18 mouse cellular contexts compared by ENCODE assay signal in the genomic region with DNA sequence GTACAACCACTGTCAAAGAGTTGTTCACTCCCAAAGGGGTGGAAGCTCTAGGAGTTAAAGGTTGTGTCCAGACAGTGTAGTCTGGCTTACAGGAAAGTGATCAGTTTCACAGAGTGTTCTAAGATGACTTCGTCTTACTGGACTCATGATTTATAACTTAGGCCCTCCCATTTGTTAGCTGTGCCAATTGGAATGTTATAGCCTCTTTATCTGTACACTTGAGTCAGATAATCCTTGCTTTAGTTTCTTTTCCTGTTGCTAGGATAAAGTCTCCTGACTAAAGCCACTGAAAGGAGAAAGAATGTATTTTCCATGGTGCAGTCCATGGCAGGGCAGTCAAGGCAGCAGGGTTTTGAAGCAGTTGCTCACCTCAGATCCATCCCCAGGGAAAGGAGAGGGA. TPM values are rescaled to one million over a fixed set of nuclear protein-coding genes. Genes with fewer than 3 reads are reported as not detected.
DNase-seq lines count a peak whose midpoint lies in the region; ATAC-seq and TF ChIP-seq lines count a peak whose summit lies in the region.
"Had no signal": no experiment of that assay in that cellular context is flagged by ENCODE, and none has a peak within 500 bp of the region (broad histone marks: within the 10 kb centered on the region; RNA-seq: fewer than 3 reads in every experiment).

No protein-coding gene starts in this region.

- no peaks in the 10 kb centered on the region for H3K27me3 ChIP-seq in heart, embryonic 14.5 days (ENCODE audit: control insufficient read depth, insufficient read depth, low read length)
- H3K27me3 ChIP-seq in heart, adult 2 months (ENCODE audit: control insufficient read depth, insufficient read depth, low read length): no peaks in the 10 kb centered on the region
- H3K27me3 ChIP-seq in neural tube, embryonic 13.5 days: no peaks in the 10 kb centered on the region
- no peaks in the 10 kb centered on the region for H3K27me3 ChIP-seq in heart, postnatal 0 days (ENCODE audit: control insufficient read depth, insufficient read depth, low read length)
- no peaks in the 10 kb centered on the region for H3K27me3 ChIP-seq in stomach, postnatal 0 days (ENCODE audit: control insufficient read depth, insufficient read depth, low read length)
- H3K27me3 ChIP-seq: embryonic facial prominence, embryonic 12.5 days; forebrain, embryonic 15.5 days; limb, embryonic 13.5 days had no signal

- intact Hi-C loops in heart, adult 2 months (cut with DNase I): no loop called here

- ATAC-seq in heart, embryonic 14.5 days (ENCODE audit: insufficient number of reproducible peaks, insufficient read depth, low FRiP score, low read depth): no peak
- ATAC-seq in neural tube, embryonic 13.5 days (ENCODE audit: low read depth): no peak
- ATAC-seq in heart, postnatal 0 days (ENCODE audit: insufficient read depth, low read depth): peak; percentile 24
- peak; percentile 85 for ATAC-seq in stomach, postnatal 0 days (ENCODE audit: low FRiP score, low TSS enrichment)
- ATAC-seq: forebrain, embryonic 15.5 days had no signal

- H3K4me3 ChIP-seq in heart, embryonic 14.5 days (ENCODE audit: control insufficient read depth in 1 of 2, insufficient read depth in 1 of 2, low read depth in 1 of 2, low read length in 2 of 2): no peak overlapping the region
- no peak overlapping the region for H3K4me3 ChIP-seq in heart, adult 2 months
- no peak overlapping the region for H3K4me3 ChIP-seq in neural tube, embryonic 13.5 days
- H3K4me3 ChIP-seq in heart, postnatal 0 days (ENCODE audit: low read depth, low read length): no peak overlapping the region
- H3K4me3 ChIP-seq in stomach, postnatal 0 days (ENCODE audit: low read depth, low read length): no peak overlapping the region
- H3K4me3 ChIP-seq: embryonic facial prominence, embryonic 12.5 days; forebrain, embryonic 15.5 days; gastrocnemius, adult 2 months; limb, embryonic 13.5 days had no signal

- no peak for TF ChIP-seq CTCF in heart, adult 2 months (IDR thresholded peaks at IDR 0.05)
- TF ChIP-seq CTCF in heart, postnatal 0 days (IDR thresholded peaks at IDR 0.05; ENCODE audit: low read depth): no peak
- TF ChIP-seq CTCF in stomach, postnatal 0 days (IDR thresholded peaks at IDR 0.05; ENCODE audit: low read depth): no peak

- no peak overlapping the region for H3K9ac ChIP-seq in heart, embryonic 14.5 days (ENCODE audit: low read length)
- H3K9ac ChIP-seq in heart, adult 2 months (ENCODE audit: low read depth, low read length): no peak overlapping the region
- no peak overlapping the region for H3K9ac ChIP-seq in neural tube, embryonic 13.5 days
- no peak overlapping the region for H3K9ac ChIP-seq in heart, postnatal 0 days (replicated peaks; ENCODE audit: low read depth, low read length)
- no peak overlapping the region for H3K9ac ChIP-seq in stomach, postnatal 0 days (ENCODE audit: low read length)
- H3K9ac ChIP-seq: embryonic facial prominence, embryonic 12.5 days; forebrain, embryonic 15.5 days; limb, embryonic 13.5 days had no signal

- peak overlapping the region; percentile 2; the same call in 1 of the 2 replicates for H3K4me2 ChIP-seq in heart, embryonic 14.5 days (ENCODE audit: low read length)
- H3K4me2 ChIP-seq in neural tube, embryonic 13.5 days: no peak overlapping the region
- no peak overlapping the region for H3K4me2 ChIP-seq in heart, postnatal 0 days (ENCODE audit: low read depth, low read length)
- no peak overlapping the region for H3K4me2 ChIP-seq in stomach, postnatal 0 days (replicated peaks; ENCODE audit: low read depth)
- H3K4me2 ChIP-seq: embryonic facial prominence, embryonic 12.5 days; forebrain, embryonic 15.5 days; limb, embryonic 13.5 days had no signal

- H3K9me3 ChIP-seq in heart, embryonic 14.5 days (ENCODE audit: control insufficient read depth, low read length): no peaks in the 10 kb centered on the region
- no peaks in the 10 kb centered on the region for H3K9me3 ChIP-seq in neural tube, embryonic 13.5 days
- no peaks in the 10 kb centered on the region for H3K9me3 ChIP-seq in heart, postnatal 0 days (replicated peaks; ENCODE audit: control insufficient read depth, low read length)
- no peaks in the 10 kb centered on the region for H3K9me3 ChIP-seq in stomach, postnatal 0 days (ENCODE audit: control insufficient read depth, low read length)
- H3K9me3 ChIP-seq: embryonic facial prominence, embryonic 12.5 days; forebrain, embryonic 15.5 days; limb, embryonic 13.5 days had no signal

- H3K79me2 ChIP-seq in heart, adult 2 months (replicated peaks; ENCODE audit: control insufficient read depth, insufficient read depth, low read length): peaks cover 6% of the 10 kb centered on the region

- 0 out of 2 replicates have a peak, but pooled peaks cover 3% of the 10 kb centered on the region for H3K36me3 ChIP-seq in heart, embryonic 14.5 days (ENCODE audit: control insufficient read depth, insufficient read depth, low read length)
- H3K36me3 ChIP-seq in heart, adult 2 months (ENCODE audit: control insufficient read depth, insufficient read depth, low read length): no peaks in the 10 kb centered on the region
- H3K36me3 ChIP-seq in neural tube, embryonic 13.5 days: no peaks in the 10 kb centered on the region
- H3K36me3 ChIP-seq in heart, postnatal 0 days (replicated peaks; ENCODE audit: control insufficient read depth, insufficient read depth, low read length): no peaks in the 10 kb centered on the region; the same call in 1 of the 2 replicates
- no peaks in the 10 kb centered on the region for H3K36me3 ChIP-seq in stomach, postnatal 0 days (ENCODE audit: control insufficient read depth, insufficient read depth, low read length)
- H3K36me3 ChIP-seq: embryonic facial prominence, embryonic 12.5 days; forebrain, embryonic 15.5 days had no signal

- TF ChIP-seq EP300 in heart, adult 2 months (IDR thresholded peaks at IDR 0.05; ENCODE audit: insufficient read depth, low read depth, low read length): no peak
- TF ChIP-seq EP300 in heart, postnatal 0 days (IDR thresholded peaks at IDR 0.05; ENCODE audit: low read depth): no peak
- TF ChIP-seq EP300 in stomach, postnatal 0 days (optimal IDR thresholded peaks at IDR 0.05): no peak

- peaks cover 15 to 30% of the 10 kb centered on the region in 2 experiments for H3K4me1 ChIP-seq in heart, embryonic 14.5 days (ENCODE audit: control insufficient read depth in 2 of 2, insufficient read depth in 2 of 2, low read length in 2 of 2)
- H3K4me1 ChIP-seq in heart, adult 2 months (ENCODE audit: control insufficient read depth, insufficient read depth, low read length): peaks cover 6% of the 10 kb centered on the region
- peaks cover 27% of the 10 kb centered on the region for H3K4me1 ChIP-seq in neural tube, embryonic 13.5 days (replicated peaks)
- H3K4me1 ChIP-seq in heart, postnatal 0 days (ENCODE audit: control insufficient read depth, insufficient read depth): peaks cover 31% of the 10 kb centered on the region
- no peaks in the 10 kb centered on the region; the same call in 1 of the 2 replicates for H3K4me1 ChIP-seq in stomach, postnatal 0 days (replicated peaks; ENCODE audit: control insufficient read depth, insufficient read depth)

- H3K27ac ChIP-seq in heart, embryonic 14.5 days (replicated peaks in 1 of 2; ENCODE audit: control insufficient read depth in 1 of 2, insufficient read depth in 1 of 2, low read depth in 2 of 2, low read length in 2 of 2): peak overlapping the region in 1 of 2 experiments; percentile 0; a peak in 1 of 4 replicates
- no peak overlapping the region for H3K27ac ChIP-seq in heart, adult 2 months
- 0 out of 2 replicates have a peak overlapping the region, but pooled peaks have one; percentile 33 for H3K27ac ChIP-seq in neural tube, embryonic 13.5 days (replicated peaks)
- 0 out of 2 replicates have a peak overlapping the region, but pooled peaks have one; percentile 37 for H3K27ac ChIP-seq in heart, postnatal 0 days (ENCODE audit: low read depth)
- H3K27ac ChIP-seq in stomach, postnatal 0 days (replicated peaks): peak overlapping the region; percentile 63
- H3K27ac ChIP-seq: embryonic facial prominence, embryonic 12.5 days; forebrain, embryonic 15.5 days; gastrocnemius, adult 2 months; limb, embryonic 13.5 days had no signal

- 6% methylated on average over 1 of the region's 1 CpGs for WGBS in heart, embryonic 14.5 days
- 9% methylated on average over 1 of the region's 1 CpGs for WGBS in heart, adult 2 months
- 29% methylated on average over 1 of the region's 1 CpGs for WGBS in neural tube, embryonic 13.5 days
- 3% methylated on average over 1 of the region's 1 CpGs for WGBS in heart, postnatal 0 days
- WGBS in stomach, postnatal 0 days: 4% methylated on average over 1 of the region's 1 CpGs

- TF ChIP-seq POLR2A in heart, adult 2 months (IDR thresholded peaks at IDR 0.05; ENCODE audit: insufficient read depth, low read depth, low read length): no peak

- no peak for DNase-seq in heart, adult 2 months
- DNase-seq in neural tube, embryonic 10.5 days (ENCODE audit: extremely low spot score, low spot score): no peak
- DNase-seq in heart, postnatal 0 days (ENCODE audit: low spot score): peak; percentile 31
- DNase-seq in stomach, postnatal 0 days (ENCODE audit: low spot score): no peak
- no peak for DNase-seq in left cerebral cortex, adult 8-10 months (ENCODE audit: low spot score in 2 of 2)
- no peak for DNase-seq in thymus, postnatal 4 days
- DNase-seq: adrenal gland, postnatal 14 days; cerebellum, postnatal 14 days; gastrocnemius, adult 2 months; lung, adult 18-20 months had no signal

RNA-seq across cellular contexts. Expression of gene Selenoi, which starts 10.0 kb away (rescaled TPM):
- polyA plus RNA-seq in heart, embryonic 14.5 days (2014; fragmentation: Nextera tagmentation; extraction: Ambion mirVana): 18.1 and 18.7 TPM in 2 replicates
- 10 to 100 TPM; 13.9 to 16.1 TPM for total RNA-seq in heart, adult 2 months (2021)
- polyA plus RNA-seq in heart, adult 2 months (2012; rRNA removed): 17.9 and 31.4 TPM in 2 replicates
- polyA plus RNA-seq in neural tube, embryonic 13.5 days (2015; fragmentation: Nextera tagmentation; extraction: Ambion mirVana): 23.8 and 27.0 TPM in 2 replicates
- 49.1 and 76.1 TPM in 2 replicates for total RNA-seq in heart, postnatal 0 days (2014; rRNA removed; ENCODE audit: low replicate concordance)
- 7.3 and 9.4 TPM in 2 replicates for polyA plus RNA-seq in heart, postnatal 0 days (2015; fragmentation: Nextera tagmentation; extraction: Ambion mirVana)
- 25.5 and 26.7 TPM in 2 replicates for polyA plus RNA-seq in stomach, postnatal 0 days (2015; fragmentation: Nextera tagmentation; extraction: Ambion mirVana)
- 10 to 100 TPM; 37.8 to 62.2 (median 48.9) TPM for total RNA-seq in left cerebral cortex, adult 8-10 months (2022)

RNA-seq across cellular contexts. Expression of gene Adgrf3, which starts 36.9 kb away (rescaled TPM):
- polyA plus RNA-seq in heart, embryonic 14.5 days (2014; fragmentation: Nextera tagmentation; extraction: Ambion mirVana): 0.45 and 0.86 TPM in 2 replicates
- under 1 TPM in 1 of 2 experiments, not detected in 1; 0.20 TPM for total RNA-seq in heart, adult 2 months (2021)
- 0.12 and 0.20 TPM in 2 replicates for polyA plus RNA-seq in heart, adult 2 months (2012; rRNA removed)
- not detected in 2 replicates for polyA plus RNA-seq in neural tube, embryonic 13.5 days (2015; fragmentation: Nextera tagmentation; extraction: Ambion mirVana)
- total RNA-seq in heart, postnatal 0 days (2014; rRNA removed; ENCODE audit: low replicate concordance): 0.08 and 0.43 TPM in 2 replicates
- 0.23 and 0.60 TPM in 2 replicates for polyA plus RNA-seq in heart, postnatal 0 days (2015; fragmentation: Nextera tagmentation; extraction: Ambion mirVana)
- polyA plus RNA-seq in stomach, postnatal 0 days (2015; fragmentation: Nextera tagmentation; extraction: Ambion mirVana): 0.12 and 0.24 TPM in 2 replicates
- not detected for total RNA-seq in left cerebral cortex, adult 8-10 months (2022)
- total RNA-seq: adrenal gland, postnatal 14 days; gastrocnemius, adult 2 months; layer of hippocampus, postnatal 25 days had no signal
- polyA plus RNA-seq: forebrain, embryonic 15.5 days; hindbrain, embryonic 11.5 days; limb, embryonic 13.5 days; neural tube, embryonic 11.5 days had no signal

RNA-seq across cellular contexts. Expression of gene Drc1, which starts 38.8 kb away (rescaled TPM):
- not detected in 2 replicates for polyA plus RNA-seq in heart, embryonic 14.5 days (2014; fragmentation: Nextera tagmentation; extraction: Ambion mirVana)
- not detected for total RNA-seq in heart, adult 2 months (2021)
- 0.12 and 0.18 TPM in 2 replicates for polyA plus RNA-seq in heart, adult 2 months (2012; rRNA removed)
- 2.6 and 2.7 TPM in 2 replicates for polyA plus RNA-seq in neural tube, embryonic 13.5 days (2015; fragmentation: Nextera tagmentation; extraction: Ambion mirVana)
- total RNA-seq in heart, postnatal 0 days (2014; rRNA removed; ENCODE audit: low replicate concordance): 0.19 and 0.89 TPM in 2 replicates
- 0.04 and 0.16 TPM in 2 replicates for polyA plus RNA-seq in heart, postnatal 0 days (2015; fragmentation: Nextera tagmentation; extraction: Ambion mirVana)
- 1.1 and 1.7 TPM in 2 replicates for polyA plus RNA-seq in stomach, postnatal 0 days (2015; fragmentation: Nextera tagmentation; extraction: Ambion mirVana)
- 10 to 100 TPM; 11.7 to 13.3 (median 12.7) TPM for total RNA-seq in left cerebral cortex, adult 8-10 months (2022)
- total RNA-seq: gastrocnemius, adult 2 months had no signal

Comparison
In these comparisons a context has a peak if more than half of its experiments do, and no peak if none do; other contexts are left out.
1. ATAC-seq: peak in heart, postnatal 0 days (single experiment) and stomach, postnatal 0 days (single experiment); none in heart, embryonic 14.5 days (single experiment) and neural tube, embryonic 13.5 days (single experiment).